Mouse (Mus musculus) heart, adult 8-10 months (tissue): ENCODE measurements at regions not wholly inside any gene's neighbourhood (a gene's known extent, or its start where the extent isn't known, plus 50 kb on each side); places are given as distances from the start of the nearest gene placed in this dataset.
"Not testable (repeated sequence)": the region's sequence is repeated elsewhere in the genome, so short reads cannot be mapped to it uniquely, and the experiment has no call there.

ENCODE experiments used
- DNase-seq: peaks from one replicate; pipeline ENCODE4 v3.0.0; 2022; ENCODE audit warnings: low spot score

DNA sequence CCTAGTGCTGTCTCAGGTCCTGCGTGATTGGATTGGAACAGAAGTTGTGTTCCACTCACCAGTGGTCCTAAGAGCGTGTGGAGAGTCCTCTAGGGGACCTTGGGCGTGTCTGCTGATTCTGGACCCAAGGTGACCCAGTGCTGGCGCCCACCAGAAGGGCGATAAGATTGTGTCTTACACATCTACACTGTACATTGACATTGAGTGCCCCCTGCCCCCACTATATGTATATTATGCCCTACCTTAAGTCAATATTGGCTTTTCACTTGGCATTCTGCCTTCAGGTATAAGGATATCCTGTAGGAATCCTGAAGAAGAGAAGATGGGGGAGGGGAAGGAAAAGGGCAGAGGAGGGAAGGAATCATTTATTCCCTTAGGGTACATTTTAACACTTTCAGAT is 260.2 kb upstream of the Rgs17 start:
- DNase-seq = no peak

DNA sequence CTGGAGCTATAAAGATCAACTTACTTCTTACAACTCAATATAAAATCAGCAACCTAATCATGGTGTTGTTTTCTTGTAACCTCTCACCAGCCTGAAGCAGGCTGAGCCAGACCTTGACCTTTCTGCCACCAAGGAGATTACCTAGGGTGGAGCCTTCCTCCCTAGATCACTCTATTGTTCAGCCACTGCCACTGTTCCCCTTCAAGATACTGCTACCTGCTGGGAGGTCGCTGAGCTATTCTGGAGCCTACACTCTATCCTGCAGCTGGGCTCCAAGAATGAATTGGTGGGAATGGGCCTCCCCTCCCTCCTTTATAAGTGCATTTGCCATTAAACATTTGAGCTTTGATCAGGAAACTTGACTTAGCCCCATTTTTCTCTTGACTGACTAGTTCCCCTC is 242.1 kb upstream of the Rgs17 start:
- DNase-seq = not testable (repeated sequence)

DNA sequence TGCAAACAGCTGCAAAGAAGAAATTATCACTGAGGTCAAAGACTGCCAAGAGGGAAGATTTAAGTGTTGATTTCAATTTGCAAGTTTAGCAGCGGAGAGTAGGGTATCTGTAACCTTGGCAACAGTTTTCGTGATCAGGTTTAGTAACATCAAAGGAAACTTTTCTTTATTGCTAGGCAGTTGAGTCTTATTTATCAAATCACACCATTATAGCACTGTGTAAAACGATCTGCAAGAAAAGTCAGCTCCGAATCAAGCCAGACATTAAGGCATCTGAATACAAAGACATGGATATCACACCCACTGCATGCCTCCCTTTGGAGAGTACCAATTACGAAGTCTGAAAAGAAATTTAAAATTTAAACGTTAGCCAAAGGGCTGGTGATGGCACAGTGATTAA is 234.7 kb upstream of the Rgs17 start:
- no peak for DNase-seq

DNA sequence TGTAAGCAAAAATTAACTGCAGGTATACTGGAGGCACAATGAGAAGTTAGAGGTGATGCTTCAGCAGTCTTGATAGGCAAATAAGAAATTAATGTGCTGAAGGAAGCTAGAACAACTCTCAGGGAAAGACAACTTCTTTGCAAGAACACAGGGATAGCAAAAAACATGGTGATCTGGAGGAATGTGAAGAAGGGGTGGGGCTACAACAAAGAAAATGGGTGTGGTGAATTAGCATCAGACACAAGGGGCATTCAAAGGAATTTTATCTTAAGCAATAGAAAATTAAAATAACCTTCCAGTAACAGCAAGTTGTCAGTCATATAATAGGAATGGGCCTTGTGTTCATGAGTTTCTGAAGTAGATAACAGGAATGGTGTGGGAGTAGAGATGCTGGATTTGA is 211.9 kb upstream of the Rgs17 start:
- DNase-seq = no peak

DNA sequence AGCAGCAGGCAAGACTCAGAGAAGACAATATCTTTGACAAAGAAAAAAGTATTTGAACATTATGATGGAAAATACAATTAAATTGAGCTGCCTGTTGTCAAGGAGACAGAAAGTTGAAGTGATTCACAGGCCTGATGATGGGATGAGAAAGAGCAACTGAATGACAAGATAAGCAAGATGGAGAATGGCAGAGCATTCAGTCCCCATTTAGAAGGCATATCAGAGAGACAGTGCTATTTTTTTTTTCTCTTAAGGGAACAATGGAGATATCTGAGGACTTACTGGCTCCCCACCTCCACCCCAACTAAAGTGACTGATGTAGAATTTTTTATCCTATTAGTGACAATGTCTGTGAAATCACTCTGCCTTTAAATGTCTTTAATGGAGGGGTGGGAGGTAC is 202.2 kb upstream of the Rgs17 start:
- not testable (repeated sequence) for DNase-seq

DNA sequence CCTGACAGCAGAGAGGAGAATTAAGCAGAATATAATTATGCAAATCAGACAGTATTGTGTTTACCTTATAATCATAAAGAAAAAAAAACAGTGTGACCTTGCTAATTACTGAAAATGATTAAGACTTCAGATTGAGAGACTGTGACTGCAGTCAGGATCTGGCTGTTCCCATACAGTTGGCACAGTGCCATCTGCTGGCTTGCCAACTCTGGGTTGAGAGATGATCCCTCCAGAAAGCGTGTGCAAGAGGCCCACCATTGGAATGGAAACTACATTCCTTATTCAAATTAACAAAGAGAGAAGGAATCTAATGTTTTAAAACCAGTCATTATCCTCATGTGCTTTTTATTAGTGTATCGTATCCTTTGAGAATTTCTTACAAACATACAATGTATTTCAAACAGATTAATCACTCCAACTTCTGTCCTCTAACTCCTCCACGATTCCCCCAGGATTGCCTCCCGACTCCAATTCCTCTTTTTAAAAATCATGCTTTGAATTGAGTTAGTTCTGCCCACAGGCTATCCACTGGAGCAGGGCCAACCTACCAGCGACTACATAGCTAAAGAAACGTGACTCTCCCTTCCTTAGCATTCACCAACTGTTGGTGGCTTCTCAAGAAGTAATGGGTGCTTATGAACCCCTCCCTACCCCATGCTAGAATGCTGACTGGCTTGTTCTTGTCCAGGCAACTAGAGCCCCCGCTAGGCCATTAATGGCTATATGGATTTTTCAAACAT is 192.9 kb upstream of the Rgs17 start:
- DNase-seq = peak; percentile 2
